Mouse (Mus musculus): ENCODE measurements around the gene Elp6. TPM values are rescaled to one million over a fixed set of nuclear protein-coding genes. Genes with fewer than 3 reads are reported as not detected.

Gene Elp6
- total RNA-seq, 2 experiments from 2014 or later, result 9.1 to 14.1 TPM

- Histone ChIP-seq H3K27ac (no peak overlapping the region; the same call in 1 of the 2 replicates), H3K4me3 (no peak overlapping the region)
- DNase-seq (ENCODE audit: extremely low spot score in 1 of 2, low spot score in 2 of 2), result no peak
- no peak for TF ChIP-seq CTCF (IDR thresholded peaks at IDR 0.05)
- intact Hi-C loops (cut with DNase I), result no loop called here
These were observed 37.0 kb downstream of the Elp6 start for GRCm38 (mm10) chr9:110342008-110342407.

GRCm38 (mm10) chr9:110343805-110344204, 38.8 kb downstream of the Elp6 start:
- no peak for DNase-seq (ENCODE audit: extremely low spot score in 1 of 2, low spot score in 2 of 2)
- Histone ChIP-seq H3K27ac (no peak overlapping the region), H3K4me3 (no peak overlapping the region)
- intact Hi-C loops (cut with DNase I), result no loop called here
- no peak for TF ChIP-seq CTCF (IDR thresholded peaks at IDR 0.05)

- TF ChIP-seq CTCF (IDR thresholded peaks at IDR 0.05), result no peak
- Histone ChIP-seq H3K27ac (no peak overlapping the region), H3K4me3 (no peak overlapping the region)
- intact Hi-C loops (cut with DNase I), result no loop called here
- DNase-seq (ENCODE audit: extremely low spot score in 1 of 2, low spot score in 2 of 2), result no peak
These were observed 40.2 kb downstream of the Elp6 start for GRCm38 (mm10) chr9:110345057-110345739.

- no peak overlapping the region for H3K4me3 ChIP-seq
- DNase-seq (ENCODE audit: extremely low spot score in 1 of 2, low spot score in 2 of 2), result no peak
- H3K27ac ChIP-seq, result no peak overlapping the region
- intact Hi-C loops (cut with DNase I), result no loop called here
- TF ChIP-seq CTCF (IDR thresholded peaks at IDR 0.05), result no peak
These were observed 43.9 kb downstream of the Elp6 start for GRCm38 (mm10) chr9:110348899-110349298.

GRCm38 (mm10) chr9:110350188-110350587, 45.2 kb downstream of the Elp6 start:
- intact Hi-C loops (cut with DNase I), result no loop called here
- Histone ChIP-seq H3K27ac (no peak overlapping the region), H3K4me3 (no peak overlapping the region)
- no peak for DNase-seq (ENCODE audit: extremely low spot score in 1 of 2, low spot score in 2 of 2)
- TF ChIP-seq CTCF (IDR thresholded peaks at IDR 0.05), result no peak

GRCm38 (mm10) chr9:110350612-110351011, 45.6 kb downstream of the Elp6 start:
- no peak overlapping the region for H3K27ac ChIP-seq
- intact Hi-C loops (cut with DNase I), result no loop called here
- H3K4me3 ChIP-seq, result no peak overlapping the region
- no peak for DNase-seq (ENCODE audit: extremely low spot score in 1 of 2, low spot score in 2 of 2)
- no peak for TF ChIP-seq CTCF (IDR thresholded peaks at IDR 0.05)

- no peak overlapping the region for H3K4me3 ChIP-seq
- DNase-seq (ENCODE audit: extremely low spot score in 1 of 2, low spot score in 2 of 2), result no peak
- no peak for TF ChIP-seq CTCF (IDR thresholded peaks at IDR 0.05)
- H3K27ac ChIP-seq, result no peak overlapping the region
- intact Hi-C loops (cut with DNase I), result no loop called here
These were observed 46.4 kb downstream of the Elp6 start for GRCm38 (mm10) chr9:110351350-110351749.

- no peak for TF ChIP-seq CTCF (IDR thresholded peaks at IDR 0.05)
- DNase-seq (ENCODE audit: extremely low spot score in 1 of 2, low spot score in 2 of 2), result no peak
These were observed 47.1 kb downstream of the Elp6 start for GRCm38 (mm10) chr9:110351932-110352632.

GRCm38 (mm10) chr9:110358341-110358740, 53.4 kb downstream of the Elp6 start:
- no peak for TF ChIP-seq CTCF (IDR thresholded peaks at IDR 0.05)
- intact Hi-C loops (cut with DNase I), result no loop called here
- DNase-seq (ENCODE audit: extremely low spot score in 1 of 2, low spot score in 2 of 2), result no peak
- Histone ChIP-seq H3K27ac (no peak overlapping the region), H3K4me3 (no peak overlapping the region)

More at GRCm38 (mm10) chr9:110351932-110352632, 47.1 kb downstream of the Elp6 start:
- Histone ChIP-seq H3K27ac (no peak overlapping the region), H3K4me3 (no peak overlapping the region)
- intact Hi-C loops (cut with DNase I), result no loop called here

- no peak for DNase-seq (ENCODE audit: extremely low spot score in 1 of 2, low spot score in 2 of 2)
- no peak for TF ChIP-seq CTCF (IDR thresholded peaks at IDR 0.05)
- intact Hi-C loops (cut with DNase I), result no loop called here
- Histone ChIP-seq H3K27ac (no peak overlapping the region), H3K4me3 (no peak overlapping the region)
These were observed 56.3 kb downstream of the Elp6 start for GRCm38 (mm10) chr9:110361299-110361698.

GRCm38 (mm10) chr9:110362337-110362736, 57.4 kb downstream of the Elp6 start:
- H3K4me3 ChIP-seq, result no peak overlapping the region
- no peak overlapping the region for H3K27ac ChIP-seq
- TF ChIP-seq CTCF (IDR thresholded peaks at IDR 0.05), result no peak
- no peak for DNase-seq (ENCODE audit: extremely low spot score in 1 of 2, low spot score in 2 of 2)
- intact Hi-C loops (cut with DNase I), result no loop called here

- no peak for DNase-seq (ENCODE audit: extremely low spot score in 1 of 2, low spot score in 2 of 2)
- Histone ChIP-seq H3K27ac (no peak overlapping the region), H3K4me3 (no peak overlapping the region)
- TF ChIP-seq CTCF (IDR thresholded peaks at IDR 0.05), result no peak
- intact Hi-C loops (cut with DNase I), result no loop called here
These were observed 61.8 kb downstream of the Elp6 start for GRCm38 (mm10) chr9:110366746-110367145.

- TF ChIP-seq CTCF (IDR thresholded peaks at IDR 0.05), result no peak
These were observed 64.9 kb downstream of the Elp6 start for GRCm38 (mm10) chr9:110369860-110370259.

More at GRCm38 (mm10) chr9:110369860-110370259, 64.9 kb downstream of the Elp6 start:
- DNase-seq (ENCODE audit: extremely low spot score in 1 of 2, low spot score in 2 of 2), result no peak
- Histone ChIP-seq H3K4me3 (no peak overlapping the region), H3K27ac (no peak overlapping the region)
- intact Hi-C loops (cut with DNase I), result no loop called here

Small RNAs within 50 kb of the gene (microRNA-seq; reads per million reads assigned to microRNA genes)
- gene Mir6236, result 23.2 to 35.3 reads per million in 2 experiments

Other genes starting within 250 kb of the Elp6 start
- gene Smarcc1, start 187.5 kb upstream of the Elp6 start, total RNA-seq (2021), result 10 to 100 TPM; 68.6 to 74.8 TPM
- gene Dhx30, start 187.3 kb upstream of the Elp6 start, total RNA-seq (2021), result 100 to 1,000 TPM; 166 to 173 TPM
- gene Cspg5, start 61.4 kb upstream of the Elp6 start, total RNA-seq (2021), result 100 to 1,000 TPM; 352 to 356 TPM
- 100 to 1,000 TPM in 1 of 2 experiments, 10 to 100 TPM in 1; 97.0 to 107 TPM for gene Scap, start 28.1 kb downstream of the Elp6 start, total RNA-seq (2021)
- 10 to 100 TPM; 63.6 to 64.1 TPM for gene Ptpn23, start 103.0 kb downstream of the Elp6 start, total RNA-seq (2021)
- gene Ngp, start 114.6 kb downstream of the Elp6 start, total RNA-seq (2021), result under 1 TPM in 1 of 2 experiments, not detected in 1; 0.57 TPM
- gene Klhl18, start 171.5 kb downstream of the Elp6 start, total RNA-seq (2021), result 10 to 100 TPM; 27.4 to 28.3 TPM
- gene Kif9, start 171.8 kb downstream of the Elp6 start, total RNA-seq (2021), result 1 to 10 TPM; 3.8 to 4.4 TPM
- 10 to 100 TPM; 64.1 to 71.1 TPM for gene Setd2, start 227.4 kb downstream of the Elp6 start, total RNA-seq (2021)